Mouse (Mus musculus): Measurements from ENCODE around the gene 4930432M17Rik.

Gene 4930432M17Rik

GRCm38 (mm10) chr3:121670462-121670861, at the start of gene 4930432M17Rik:
4930432M17Rik (plus strand) TSS chr3:121670762.
- in situ Hi-C loops (cut with MboI; ENCODE audit: unreplicated experiment in 2 of 2): no loop called here

- in situ Hi-C loops (cut with MboI; ENCODE audit: unreplicated experiment in 2 of 2): no loop called here
Observed at GRCm38 (mm10) chr3:121625662-121626061, 44.9 kb upstream of the 4930432M17Rik start.

- in situ Hi-C loops (cut with MboI; ENCODE audit: unreplicated experiment in 2 of 2): no loop called here
Observed at GRCm38 (mm10) chr3:121626273-121626672, 44.3 kb upstream of the 4930432M17Rik start.

GRCm38 (mm10) chr3:121628245-121628644, 42.3 kb upstream of the 4930432M17Rik start:
- in situ Hi-C loops (cut with MboI; ENCODE audit: unreplicated experiment in 2 of 2): no loop called here

GRCm38 (mm10) chr3:121630626-121631025, 39.9 kb upstream of the 4930432M17Rik start:
- in situ Hi-C loops (cut with MboI; ENCODE audit: unreplicated experiment in 2 of 2): no loop called here

- in situ Hi-C loops (cut with MboI; ENCODE audit: unreplicated experiment in 2 of 2): no loop called here
Observed at GRCm38 (mm10) chr3:121634963-121635362, 35.6 kb upstream of the 4930432M17Rik start.

- in situ Hi-C loops (cut with MboI; ENCODE audit: unreplicated experiment in 2 of 2): no loop called here
Observed at GRCm38 (mm10) chr3:121635505-121635904, 35.1 kb upstream of the 4930432M17Rik start.

- in situ Hi-C loops (cut with MboI; ENCODE audit: unreplicated experiment in 2 of 2): no loop called here
Observed at GRCm38 (mm10) chr3:121636315-121636714, 34.2 kb upstream of the 4930432M17Rik start.

- in situ Hi-C loops (cut with MboI; ENCODE audit: unreplicated experiment in 2 of 2): no loop called here
Observed at GRCm38 (mm10) chr3:121636748-121637147, 33.8 kb upstream of the 4930432M17Rik start.

- in situ Hi-C loops (cut with MboI; ENCODE audit: unreplicated experiment in 2 of 2): no loop called here
Observed at GRCm38 (mm10) chr3:121637792-121638191, 32.8 kb upstream of the 4930432M17Rik start.

GRCm38 (mm10) chr3:121638241-121638640, 32.3 kb upstream of the 4930432M17Rik start:
- in situ Hi-C loops (cut with MboI; ENCODE audit: unreplicated experiment in 2 of 2): no loop called here

GRCm38 (mm10) chr3:121640611-121641010, 30.0 kb upstream of the 4930432M17Rik start:
- in situ Hi-C loops (cut with MboI; ENCODE audit: unreplicated experiment in 2 of 2): no loop called here

- in situ Hi-C loops (cut with MboI; ENCODE audit: unreplicated experiment in 2 of 2): no loop called here
Observed at GRCm38 (mm10) chr3:121643236-121643635, 27.3 kb upstream of the 4930432M17Rik start.

GRCm38 (mm10) chr3:121645447-121645846, 25.1 kb upstream of the 4930432M17Rik start:
- in situ Hi-C loops (cut with MboI; ENCODE audit: unreplicated experiment in 2 of 2): no loop called here

GRCm38 (mm10) chr3:121646364-121647048, 24.1 kb upstream of the 4930432M17Rik start:
- in situ Hi-C loops (cut with MboI; ENCODE audit: unreplicated experiment in 2 of 2): no loop called here

GRCm38 (mm10) chr3:121648238-121648778, 22.3 kb upstream of the 4930432M17Rik start:
- in situ Hi-C loops (cut with MboI; ENCODE audit: unreplicated experiment in 2 of 2): no loop called here

GRCm38 (mm10) chr3:121650052-121650671, 20.4 kb upstream of the 4930432M17Rik start:
- in situ Hi-C loops (cut with MboI; ENCODE audit: unreplicated experiment in 2 of 2): no loop called here

- in situ Hi-C loops (cut with MboI; ENCODE audit: unreplicated experiment in 2 of 2): no loop called here
Observed at GRCm38 (mm10) chr3:121651710-121652109, 18.9 kb upstream of the 4930432M17Rik start.

GRCm38 (mm10) chr3:121652186-121652585, 18.4 kb upstream of the 4930432M17Rik start:
- in situ Hi-C loops (cut with MboI; ENCODE audit: unreplicated experiment in 2 of 2): no loop called here

GRCm38 (mm10) chr3:121656922-121657321, 13.6 kb upstream of the 4930432M17Rik start:
- in situ Hi-C loops (cut with MboI; ENCODE audit: unreplicated experiment in 2 of 2): no loop called here

- in situ Hi-C loops (cut with MboI; ENCODE audit: unreplicated experiment in 2 of 2): no loop called here
Observed at GRCm38 (mm10) chr3:121662705-121663469, 7.7 kb upstream of the 4930432M17Rik start.
